Mouse (Mus musculus) hindbrain, postnatal 0 days (tissue): ENCODE results near the gene Clec11a. TPM values are rescaled to one million over a fixed set of nuclear protein-coding genes. Genes with fewer than 3 reads are reported as not detected.

ENCODE experiments used
- ATAC-seq: fragments of 200-750 bp; cut with Nextera tagmentation; 2 replicates; pipeline ENCODE4 v1.8.0; 2017; ENCODE audit warnings: mild to moderate bottlenecking, moderate TSS enrichment, moderate library complexity
- DNase-seq: peaks from one replicate; pipeline ENCODE4 v3.0.0-alpha.2; 2015; ENCODE audit warnings: low spot score
- H3K27ac ChIP-seq: fragments of 300-500 bp; sonication (generic); 2 replicates; pipeline ENCODE4 v1.5.1; 2014; ENCODE audit warnings: mild to moderate bottlenecking
- H3K27me3 ChIP-seq: fragments of 300-500 bp; sonication (generic); 2 replicates; pipeline ENCODE4 v1.6.1; 2014; ENCODE audit warnings: low read length, mixed read lengths; ENCODE audit not compliant: insufficient read depth
- H3K36me3 ChIP-seq: fragments of 300-500 bp; sonication (generic); 2 replicates; pipeline ENCODE4 v1.6.1; 2014; ENCODE audit warnings: low read length, mixed read lengths; ENCODE audit not compliant: insufficient read depth
- H3K4me1 ChIP-seq: fragments of 300-500 bp; sonication (generic); 2 replicates; pipeline ENCODE4 v1.6.1; 2014; ENCODE audit warnings: antibody characterized with exemption, low read length, mixed read lengths; ENCODE audit not compliant: insufficient read depth
- H3K4me2 ChIP-seq: fragments of 300-500 bp; sonication (generic); 2 replicates; pipeline ENCODE4 v1.6.1; 2014; ENCODE audit warnings: low read depth, mild to moderate bottlenecking, low read length, moderate library complexity, mixed read lengths
- H3K4me3 ChIP-seq: fragments of 300-500 bp; sonication (generic); 2 replicates; pipeline ENCODE4 v1.5.1; 2014; ENCODE audit warnings: low read length
- H3K9ac ChIP-seq: fragments of 300-500 bp; sonication (generic); replicated peaks from 2 replicates; pipeline ENCODE4 v1.6.1; 2014; ENCODE audit warnings: mild to moderate bottlenecking, low read length, moderate library complexity, mixed read lengths
- H3K9me3 ChIP-seq: fragments of 300-500 bp; sonication (generic); 2 replicates; pipeline ENCODE4 v1.6.1; 2016; ENCODE audit warnings: low read length, mixed read lengths
- CTCF ChIP-seq: IDR thresholded peaks from 2 replicates; pipeline ENCODE4 v1.5.1; 2016; ENCODE audit warnings: antibody characterized with exemption, control low read depth, low read depth
- WGBS: fragments of 180-500 bp; shearing (Covaris S2); extraction: QIAGEN DNeasy Blood & Tissue Kit; methylation state at CpG from one replicate; pipeline ENCODE4 v1.1.7; 2014; 5-methylcytosine and 5-hydroxymethylcytosine counted together
- polyA plus RNA-seq: library from polyadenylated mRNA; unstranded; fragments of >200 nt; fragmentation: Nextera tagmentation; extraction: Ambion mirVana; gene quantifications from 2 replicates; pipeline ENCODE4 v1.2.1, GENCODE M21; 2015
- total RNA-seq: library from RNA; depleted of rRNA; stranded (reverse); fragments of >200 nt; gene quantifications from 2 replicates; pipeline ENCODE4 v1.2.3, GENCODE M21; 2014

The Clec11a gene
- total and polyA plus RNA-seq, 2 experiments from 2014 or later = 4.5 to 5.9 TPM

GRCm38 (mm10) chr7:44273446-44273845 is 33.3 kb downstream of the Clec11a start:
- Histone ChIP-seq H3K4me2 (no peak overlapping the region), H3K4me1 (no peaks in the 10 kb centered on the region), H3K27me3 (no peaks in the 10 kb centered on the region), H3K9ac (no peak overlapping the region), H3K4me3 (no peak overlapping the region), H3K9me3 (0 out of 2 replicates have a peak, but pooled peaks cover 2% of the 10 kb centered on the region), H3K36me3 (no peaks in the 10 kb centered on the region), H3K27ac (no peak overlapping the region)
- TF ChIP-seq CTCF = no peak
- 50% methylated on average over 7 of the region's 7 CpGs for WGBS
- DNase-seq = no peak
- no peak for ATAC-seq

GRCm38 (mm10) chr7:44272546-44272945 is 34.2 kb downstream of the Clec11a start:
- Histone ChIP-seq H3K27me3 (no peaks in the 10 kb centered on the region), H3K9ac (no peak overlapping the region), H3K36me3 (no peaks in the 10 kb centered on the region), H3K4me3 (no peak overlapping the region), H3K9me3 (no peaks in the 10 kb centered on the region), H3K27ac (no peak overlapping the region), H3K4me1 (no peaks in the 10 kb centered on the region), H3K4me2 (no peak overlapping the region)
- ATAC-seq (no peak), DNase-seq (no peak)
- WGBS = 87% methylated on average over 7 of the region's 7 CpGs
- TF ChIP-seq CTCF = no peak

DNA sequence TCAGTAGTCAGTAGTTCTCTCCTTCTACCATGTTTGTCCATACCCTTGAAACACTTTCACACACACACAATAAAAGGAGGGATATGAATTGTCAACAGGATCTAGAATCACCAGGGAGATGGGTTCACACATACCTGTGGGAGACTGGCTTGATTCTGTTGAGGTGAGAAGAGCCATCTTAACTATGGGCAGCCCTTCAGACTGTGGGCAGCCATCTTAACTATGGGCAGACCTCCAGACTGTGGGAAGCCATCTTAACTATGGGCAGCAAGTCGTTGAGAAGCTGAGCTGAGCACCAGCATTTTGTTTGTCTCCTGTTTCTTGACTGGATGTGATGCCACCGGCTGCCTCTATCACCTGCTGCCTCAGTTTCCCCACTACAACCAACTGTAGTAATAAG is 35.4 kb downstream of the Clec11a start:
- Histone ChIP-seq H3K9ac (no peak overlapping the region), H3K27ac (no peak overlapping the region), H3K4me3 (no peak overlapping the region), H3K9me3 (no peaks in the 10 kb centered on the region), H3K27me3 (no peaks in the 10 kb centered on the region), H3K36me3 (no peaks in the 10 kb centered on the region), H3K4me2 (no peak overlapping the region), H3K4me1 (no peaks in the 10 kb centered on the region)
- no peak for TF ChIP-seq CTCF
- 66% methylated on average over 2 of the region's 2 CpGs for WGBS
- peak; percentile 64 for ATAC-seq
- DNase-seq = peak; percentile 74

- H3K4me2 ChIP-seq = no peak overlapping the region
- 91% methylated on average over 2 of the region's 2 CpGs for WGBS
- DNase-seq (no peak), ATAC-seq (no peak)
- no peak for TF ChIP-seq CTCF
- H3K27ac ChIP-seq = no peak overlapping the region
- H3K36me3 ChIP-seq = no peaks in the 10 kb centered on the region
- no peaks in the 10 kb centered on the region for H3K9me3 ChIP-seq
- no peaks in the 10 kb centered on the region for H3K27me3 ChIP-seq
- no peak overlapping the region for H3K9ac ChIP-seq
- no peak overlapping the region for H3K4me3 ChIP-seq
- H3K4me1 ChIP-seq = no peaks in the 10 kb centered on the region
Measured at GRCm38 (mm10) chr7:44269397-44269796, 37.3 kb downstream of the Clec11a start.

DNA sequence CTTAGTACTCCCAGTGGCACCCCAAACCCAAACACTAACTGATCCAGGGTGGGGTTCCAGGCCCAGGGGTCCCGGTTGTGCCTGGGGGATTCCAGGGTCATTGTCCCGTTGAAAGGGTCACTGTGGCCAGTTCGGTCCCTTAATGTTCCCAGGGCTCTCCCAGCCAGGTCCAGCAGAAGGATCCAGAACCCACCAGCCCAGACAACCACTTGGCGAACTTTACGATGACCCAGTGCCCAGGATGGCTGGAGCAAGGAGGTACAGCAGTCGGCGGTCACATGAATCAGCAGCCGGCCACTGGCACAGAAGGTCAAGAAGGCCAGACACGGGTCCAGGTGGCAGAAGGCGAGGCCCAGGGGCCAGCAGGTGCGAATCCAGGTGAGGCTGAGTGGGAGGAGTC is 38.6 kb downstream of the Clec11a start:
- no peak for DNase-seq
- Histone ChIP-seq H3K36me3 (no peaks in the 10 kb centered on the region), H3K4me2 (no peak overlapping the region), H3K4me3 (no peak overlapping the region), H3K4me1 (no peaks in the 10 kb centered on the region), H3K27ac (no peak overlapping the region), H3K9ac (no peak overlapping the region), H3K27me3 (no peaks in the 10 kb centered on the region), H3K9me3 (no peaks in the 10 kb centered on the region)
- 85% methylated on average over 11 of the region's 11 CpGs for WGBS
- no peak for ATAC-seq
- no peak for TF ChIP-seq CTCF

DNA sequence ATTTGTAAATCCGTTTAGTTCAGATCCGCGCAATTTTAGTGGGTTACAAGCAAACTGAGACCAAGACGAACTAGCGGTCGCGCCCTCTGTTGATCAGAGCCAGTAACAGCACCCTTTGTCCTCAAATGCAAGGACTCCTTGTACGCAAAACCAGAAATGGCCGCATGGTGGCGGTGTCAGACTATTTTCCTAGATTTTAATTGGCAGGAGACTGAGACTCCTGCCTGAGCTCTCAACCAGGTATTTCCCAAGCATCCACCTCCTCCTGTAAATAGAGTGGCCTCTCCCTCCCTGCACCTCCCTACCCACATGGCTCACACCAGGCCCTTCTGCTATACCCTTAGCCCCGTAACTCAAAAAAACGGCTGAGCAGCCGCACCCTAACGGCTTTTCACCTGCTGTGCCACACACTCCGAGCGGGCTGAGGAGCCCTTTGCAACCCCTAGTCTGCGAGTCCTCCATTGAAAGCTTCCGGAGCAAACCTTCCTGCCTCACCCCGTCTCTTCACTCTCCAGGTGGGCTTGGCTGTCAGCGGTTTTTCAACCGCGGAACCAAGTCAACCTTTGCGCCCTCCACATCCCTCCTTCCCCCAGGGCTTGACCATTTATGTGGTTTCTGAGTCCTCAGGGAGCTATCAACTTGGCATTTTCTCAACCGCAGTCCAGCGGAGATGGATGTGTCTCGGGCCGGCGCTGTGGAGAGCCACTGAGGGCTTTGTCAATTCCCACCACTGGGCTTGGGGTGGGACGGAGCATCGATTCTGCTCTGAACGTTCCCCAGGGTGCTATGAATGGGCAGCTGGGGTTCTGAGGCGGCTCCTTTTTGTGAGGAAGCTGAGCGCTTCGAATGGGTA is 43.7 kb downstream of the Clec11a start:
- under 1% methylated on average over 34 of the region's 34 CpGs for WGBS
- TF ChIP-seq CTCF = peak; percentile 97
- H3K27me3 ChIP-seq = no peaks in the 10 kb centered on the region
- no peaks in the 10 kb centered on the region for H3K9me3 ChIP-seq
- no peaks in the 10 kb centered on the region for H3K36me3 ChIP-seq
- ATAC-seq (peak; percentile 88), DNase-seq (peak; percentile 98)
- no peaks in the 10 kb centered on the region for H3K4me1 ChIP-seq
- peak overlapping the region; percentile 48; the same call in 1 of the 2 replicates for H3K9ac ChIP-seq
- peak overlapping the region; percentile 77 for H3K4me2 ChIP-seq
- peak overlapping the region; percentile 37 for H3K4me3 ChIP-seq
- peak overlapping the region; percentile 32; the same call in 1 of the 2 replicates for H3K27ac ChIP-seq

- no peaks in the 10 kb centered on the region for H3K4me1 ChIP-seq
- H3K4me3 ChIP-seq = no peak within 1 kb of the TSS
- DNase-seq = no peak
- no peak within 1 kb of the TSS for H3K27ac ChIP-seq
- no peaks in the 10 kb centered on the region for H3K27me3 ChIP-seq
- H3K9ac ChIP-seq = no peak within 1 kb of the TSS
- WGBS = 37% methylated on average over 5 of the region's 5 CpGs
- no peaks in the 10 kb centered on the region for H3K36me3 ChIP-seq
- H3K4me2 ChIP-seq = no peak within 1 kb of the TSS
- no peak for ATAC-seq
- TF ChIP-seq CTCF = no peak
- no peaks in the 10 kb centered on the region for H3K9me3 ChIP-seq
Measured at GRCm38 (mm10) chr7:44261147-44261546, 45.6 kb downstream of the Clec11a start, which contains the start of gene Gm15517. Gene Gm15517, plus strand, starts transcription at chr7:44261447.
